Mouse (Mus musculus) ES-E14 (cell line): ENCODE results near the gene Arhgap31. TPM values are rescaled to one million over a fixed set of nuclear protein-coding genes. Genes with fewer than 3 reads are reported as not detected.

Experiments used
- DNase-seq: peaks from one replicate; pipeline ENCODE4 v3.0.0-alpha.2; 2013; ENCODE audit warnings: low read depth, low spot score
- H3K27ac ChIP-seq: 2 replicates; pipeline ENCODE4 v1.5.1; 2012; ENCODE audit warnings: low read depth, mild to moderate bottlenecking, low read length, moderate library complexity, mixed read lengths; ENCODE audit not compliant: poor library complexity, insufficient read depth, severe bottlenecking
- H3K36me3 ChIP-seq: 2 replicates; pipeline ENCODE4 v1.6.1; 2012; ENCODE audit warnings: mild to moderate bottlenecking, low read length, moderate library complexity, mixed read lengths; ENCODE audit not compliant: control insufficient read depth, poor library complexity, insufficient read depth, severe bottlenecking
- H3K4me1 ChIP-seq, 2 experiments: fragments of 150-350 bp in 1 of 2; sonication (generic) in 1 of 2; 2 replicates each; pipeline ENCODE4 v1.6.1; 2012; ENCODE audit warnings: low read length in 2 of 2, mild to moderate bottlenecking in 1 of 2, mixed read lengths in 1 of 2; ENCODE audit not compliant: control insufficient read depth in 2 of 2, insufficient read depth in 2 of 2, poor library complexity in 1 of 2
- H3K4me3 ChIP-seq, 2 experiments: fragments of 150-350 bp in 1 of 2; sonication (generic) in 1 of 2; 2 replicates each; pipeline ENCODE4 v1.5.1; 2012; ENCODE audit warnings: low read length in 2 of 2, low read depth in 1 of 2, mild to moderate bottlenecking in 1 of 2, mixed read lengths in 1 of 2; ENCODE audit not compliant: insufficient read depth in 1 of 2, poor library complexity in 1 of 2, severe bottlenecking in 1 of 2
- H3K9ac ChIP-seq: 2 replicates; pipeline ENCODE4 v1.6.1; 2012; ENCODE audit warnings: low read depth, mild to moderate bottlenecking, low read length, mixed read lengths; ENCODE audit not compliant: poor library complexity, insufficient read depth, severe bottlenecking
- H3K9me3 ChIP-seq: fragments of 150-350 bp; sonication (generic); 2 replicates; pipeline ENCODE4 v1.6.1; 2012; ENCODE audit warnings: low read depth, mild to moderate bottlenecking, low read length; ENCODE audit not compliant: control insufficient read depth, insufficient read depth
- CHD2 ChIP-seq: IDR thresholded peaks from 2 replicates; pipeline ENCODE4 v1.6.1; 2014; ENCODE audit warnings: mild to moderate bottlenecking, low read depth, low read length, inconsistent platforms
- HCFC1 ChIP-seq: IDR thresholded peaks from 2 replicates; pipeline ENCODE4 v1.6.1; 2012; ENCODE audit warnings: low read length, inconsistent platforms, borderline replicate concordance; ENCODE audit not compliant: insufficient read depth
- MAFK ChIP-seq: IDR thresholded peaks from 2 replicates; pipeline ENCODE4 v1.6.1; 2014; ENCODE audit warnings: mild to moderate bottlenecking, low read depth, low read length, inconsistent platforms; ENCODE audit not compliant: insufficient read depth
- ZC3H11A ChIP-seq: IDR thresholded peaks from 2 replicates; pipeline ENCODE4 v1.6.1; 2012; ENCODE audit warnings: low read depth, mild to moderate bottlenecking, inconsistent platforms, low read length, borderline replicate concordance
- ZNF384 ChIP-seq: IDR thresholded peaks from 2 replicates; pipeline ENCODE4 v1.6.1; 2012; ENCODE audit warnings: low read depth, low read length, inconsistent platforms
- in situ Hi-C, 2 experiments: fragments of 600-800 bp; cut with MboI; formaldehyde crosslinking; loops; one replicate each; pipeline ENCODE4 v1.15.1; 2025; ENCODE audit warnings: low sequenced_read_pairs in 2 of 2, inconsistent platforms in 1 of 2; ENCODE audit not compliant: unreplicated experiment in 2 of 2
- total RNA-seq: library from RNA; depleted of rRNA; stranded (reverse); fragments of 300-350 nt; gene quantifications from 2 replicates; pipeline ENCODE4 v1.2.3, GENCODE M21; 2012

The Arhgap31 gene
- total RNA-seq, 1 experiment = 1.0 TPM

- Histone ChIP-seq H3K27ac (no peak overlapping the region), H3K9me3 (no peaks in the 10 kb centered on the region), H3K36me3 (peaks cover 2% of the 10 kb centered on the region; the same call in 1 of the 2 replicates), H3K4me1 (no peaks in the 10 kb centered on the region), H3K4me3 (no peak overlapping the region), H3K9ac (no peak overlapping the region)
- DNase-seq = no peak
- TF ChIP-seq HCFC1 = no peak
- TF ChIP-seq CHD2 = no peak
- TF ChIP-seq MAFK = no peak
- TF ChIP-seq ZNF384 = no peak
- TF ChIP-seq ZC3H11A = no peak
- in situ Hi-C loops = no loop called here
Observed at GRCm38 (mm10) chr16:38755452-38756176, 42.5 kb upstream of the Arhgap31 start.

- no peak for TF ChIP-seq CHD2
- TF ChIP-seq ZNF384 = no peak
- no peak for TF ChIP-seq ZC3H11A
- TF ChIP-seq MAFK = no peak
- TF ChIP-seq HCFC1 = no peak
- Histone ChIP-seq H3K9me3 (no peaks in the 10 kb centered on the region), H3K4me1 (no peaks in the 10 kb centered on the region), H3K4me3 (no peak overlapping the region), H3K27ac (no peak overlapping the region), H3K36me3 (peaks cover 2% of the 10 kb centered on the region; the same call in 1 of the 2 replicates), H3K9ac (no peak overlapping the region)
- in situ Hi-C loops = no loop called here
- no peak for DNase-seq
Observed at GRCm38 (mm10) chr16:38753631-38754030, 40.6 kb upstream of the Arhgap31 start.

GRCm38 (mm10) chr16:38750803-38751202, 37.7 kb upstream of the Arhgap31 start:
- in situ Hi-C loops = no loop called here
- no peak overlapping the region for H3K9ac ChIP-seq
- no peaks in the 10 kb centered on the region for H3K9me3 ChIP-seq
- H3K27ac ChIP-seq = no peak overlapping the region
- H3K4me3 ChIP-seq = no peak overlapping the region
- TF ChIP-seq ZNF384 (no peak), HCFC1 (no peak), MAFK (no peak), CHD2 (no peak), ZC3H11A (no peak)
- DNase-seq = no peak
- H3K36me3 ChIP-seq = no peaks in the 10 kb centered on the region
- no peaks in the 10 kb centered on the region for H3K4me1 ChIP-seq

- TF ChIP-seq HCFC1 (no peak), ZNF384 (no peak), MAFK (no peak), ZC3H11A (no peak), CHD2 (no peak)
- in situ Hi-C loops = no loop called here
- DNase-seq = no peak
- H3K9me3 ChIP-seq = no peaks in the 10 kb centered on the region
- no peak overlapping the region for H3K4me3 ChIP-seq
- no peak overlapping the region for H3K27ac ChIP-seq
- H3K9ac ChIP-seq = no peak overlapping the region
- H3K36me3 ChIP-seq = no peaks in the 10 kb centered on the region
- peaks cover 0 to 3% of the 10 kb centered on the region in 2 experiments; a peak in 1 of 4 replicates for H3K4me1 ChIP-seq
Observed at GRCm38 (mm10) chr16:38743941-38744673, 31.0 kb upstream of the Arhgap31 start.
